Mouse (Mus musculus): ENCODE results near the gene Nfya.

DNA sequence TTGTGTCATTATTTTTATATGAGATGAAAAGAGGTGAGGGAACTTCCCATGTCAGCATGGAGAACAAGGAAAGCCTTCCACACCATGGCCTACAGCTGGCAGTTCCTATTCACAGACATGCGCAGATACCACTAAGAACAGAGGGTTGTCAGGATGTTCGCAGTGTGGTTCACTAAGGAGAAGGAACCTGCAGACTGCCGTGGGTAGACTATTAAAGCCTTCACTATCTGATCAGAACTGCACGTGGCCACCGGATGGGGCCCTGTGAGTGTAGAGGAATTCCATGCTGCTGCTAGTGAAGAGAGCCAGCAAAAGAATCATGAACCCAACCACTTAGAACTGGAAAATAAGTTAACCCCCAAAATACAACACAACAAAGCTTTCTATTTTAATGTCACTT is 20.3 kb downstream of the Nfya start:
- no peak for TF ChIP-seq CTCF (conservative IDR thresholded peaks at IDR 0.05; ENCODE audit: insufficient read depth, insufficient read length, low read depth, low read length)
- TF ChIP-seq POLR2A (IDR thresholded peaks at IDR 0.05; ENCODE audit: low read depth, low read length): no peak

All from kidney, adult 2 months (tissue).